Mouse (Mus musculus) intestine, embryonic 16.5 days (tissue): ENCODE measurements at regions not wholly inside any gene's neighbourhood (a gene's known extent, or its start where the extent isn't known, plus 50 kb on each side); places are given as distances from the start of the nearest gene placed in this dataset.
A peak's percentile ranks its signal among the peaks of the same experiment; 100 is the strongest.

Experiments
- ATAC-seq: fragments of 200-750 bp; cut with Nextera tagmentation; 2 replicates; pipeline ENCODE4 v1.8.0; 2017; ENCODE audit warnings: moderate TSS enrichment, moderate library complexity
- H3K27ac ChIP-seq: fragments of 300-500 bp; sonication (generic); 2 replicates; pipeline ENCODE4 v1.5.1; 2014; ENCODE audit warnings: mild to moderate bottlenecking, low read length
- H3K27me3 ChIP-seq: fragments of 300-500 bp; sonication (generic); replicated peaks from 2 replicates; pipeline ENCODE4 v1.6.1; 2014; ENCODE audit warnings: low read length, control low read depth, mixed read lengths; ENCODE audit not compliant: control insufficient read depth, insufficient read depth
- H3K36me3 ChIP-seq: fragments of 300-500 bp; sonication (generic); 2 replicates; pipeline ENCODE4 v1.6.1; 2014; ENCODE audit warnings: low read length, control low read depth; ENCODE audit not compliant: control insufficient read depth, insufficient read depth
- H3K4me1 ChIP-seq: fragments of 300-500 bp; sonication (generic); 2 replicates; pipeline ENCODE4 v1.6.1; 2014; ENCODE audit warnings: low read length, control low read depth, mixed read lengths; ENCODE audit not compliant: control insufficient read depth, insufficient read depth
- H3K4me2 ChIP-seq: fragments of 300-500 bp; sonication (generic); 2 replicates; pipeline ENCODE4 v1.6.1; 2014; ENCODE audit warnings: low read depth, low read length, control low read depth
- H3K4me3 ChIP-seq: fragments of 300-500 bp; sonication (generic); 2 replicates; pipeline ENCODE4 v1.5.1; 2014; ENCODE audit warnings: mild to moderate bottlenecking, low read length
- H3K9ac ChIP-seq: fragments of 300-500 bp; sonication (generic); 2 replicates; pipeline ENCODE4 v1.6.1; 2014; ENCODE audit warnings: low read depth, low read length
- H3K9me3 ChIP-seq: fragments of 300-500 bp; sonication (generic); 2 replicates; pipeline ENCODE4 v1.6.1; 2016; ENCODE audit warnings: low read length, control low read depth; ENCODE audit not compliant: control insufficient read depth
- WGBS: fragments of 180-500 bp; shearing (Covaris S2); extraction: QIAGEN DNeasy Blood & Tissue Kit; methylation state at CpG from one replicate; pipeline ENCODE4 v1.1.7; 2014; 5-methylcytosine and 5-hydroxymethylcytosine counted together

- 74% methylated on average over 5 of the region's 5 CpGs for WGBS
- Histone ChIP-seq H3K27ac (no peak overlapping the region), H3K4me2 (no peak overlapping the region), H3K4me1 (no peaks in the 10 kb centered on the region), H3K27me3 (no peaks in the 10 kb centered on the region), H3K4me3 (no peak overlapping the region), H3K9me3 (no peaks in the 10 kb centered on the region), H3K36me3 (no peaks in the 10 kb centered on the region), H3K9ac (no peak overlapping the region)
- no peak for ATAC-seq
Measured at GRCm38 (mm10) chr5:118476597-118476996, 83.9 kb upstream of the Med13l start.

DNA sequence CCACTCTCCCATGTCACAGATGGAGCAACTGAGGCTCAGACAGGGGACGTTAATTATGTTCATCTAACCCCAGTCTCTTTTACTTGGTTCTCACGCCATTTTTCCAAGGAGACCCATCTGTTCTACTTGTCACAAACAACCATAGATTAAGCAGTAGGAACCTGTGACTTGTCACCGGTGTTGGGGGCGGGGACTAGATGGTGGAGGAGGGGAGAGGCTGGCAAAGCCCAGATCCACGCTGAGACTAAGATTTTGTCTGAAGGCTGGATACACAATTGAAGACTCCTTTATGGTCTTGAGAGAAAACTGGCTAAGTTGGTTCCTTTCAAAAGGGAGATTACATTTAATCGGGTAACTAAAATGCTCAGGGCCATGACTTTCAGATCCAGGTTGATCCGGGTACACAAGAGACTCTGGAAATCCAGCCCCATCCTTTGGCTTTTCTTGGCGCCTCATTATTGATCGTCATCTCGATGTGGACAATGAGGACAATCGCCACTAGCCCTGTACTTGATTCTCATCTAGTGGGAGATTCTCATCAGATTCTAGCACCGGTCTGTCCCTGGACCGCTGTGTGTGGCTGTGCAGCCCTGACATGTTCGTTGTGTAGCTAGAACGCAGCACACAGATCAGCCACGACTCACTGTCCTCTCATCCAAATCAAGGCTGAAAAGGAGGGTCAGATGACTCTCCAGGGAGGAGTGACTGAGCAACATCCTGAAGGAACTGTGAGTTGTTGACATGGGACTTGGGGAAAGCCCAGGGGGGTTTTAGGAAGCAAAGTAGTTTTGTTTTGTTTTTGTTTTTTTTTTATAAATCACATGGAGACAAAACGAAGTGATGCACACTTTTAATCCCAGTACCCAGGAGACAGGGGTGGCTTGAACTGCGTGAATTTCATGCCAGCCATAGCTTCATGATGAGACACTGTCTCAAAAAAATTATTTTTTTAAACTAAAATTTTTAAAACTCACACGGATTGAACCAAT lies 83.1 kb upstream of the Med13l start:
- H3K36me3 ChIP-seq, result no peaks in the 10 kb centered on the region
- WGBS, result 55% methylated on average over 19 of the region's 19 CpGs
- H3K9me3 ChIP-seq, result no peaks in the 10 kb centered on the region
- no peaks in the 10 kb centered on the region for H3K4me1 ChIP-seq
- no peak for ATAC-seq
- H3K9ac ChIP-seq, result peak overlapping the region; percentile 53
- no peak overlapping the region for H3K27ac ChIP-seq
- H3K4me3 ChIP-seq, result no peak overlapping the region; the same call in 1 of the 2 replicates
- peak overlapping the region; percentile 52 for H3K4me2 ChIP-seq
- no peaks in the 10 kb centered on the region for H3K27me3 ChIP-seq

DNA sequence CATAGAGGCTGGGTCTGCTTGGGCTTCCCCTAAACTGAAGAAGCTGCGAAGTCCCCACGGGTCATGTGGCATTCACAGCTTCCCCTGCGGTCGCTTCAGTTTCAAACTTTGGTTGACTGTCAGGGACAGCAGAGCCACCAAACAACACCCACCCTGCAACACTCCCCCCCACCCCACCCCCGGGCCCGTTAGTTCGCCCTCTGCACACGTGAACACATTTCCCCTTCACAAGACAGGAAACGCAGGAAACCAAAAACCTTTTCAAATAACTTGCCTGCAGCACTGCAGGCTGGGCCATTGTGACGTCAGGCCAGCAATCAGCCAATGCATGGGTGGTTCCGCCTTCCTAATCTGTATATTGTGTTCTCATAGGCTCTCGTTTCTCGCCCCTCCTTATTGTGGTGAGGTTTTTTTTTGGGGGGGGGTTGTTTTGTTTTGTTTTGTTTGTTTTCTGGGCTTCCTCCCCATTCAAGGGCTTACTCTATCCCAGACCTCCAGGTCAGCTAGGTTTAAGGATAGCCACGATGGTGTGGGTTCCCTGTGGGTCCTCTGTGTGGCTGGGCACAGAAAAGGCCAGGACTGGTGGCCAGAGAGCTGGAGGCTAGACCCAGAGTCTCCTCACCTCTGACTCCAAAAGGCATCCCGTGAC lies 82.2 kb upstream of the Med13l start:
- no peaks in the 10 kb centered on the region for H3K9me3 ChIP-seq
- H3K27me3 ChIP-seq, result no peaks in the 10 kb centered on the region
- H3K4me3 ChIP-seq, result peak overlapping the region; percentile 13
- WGBS, result 17% methylated on average over 15 of the region's 15 CpGs
- H3K9ac ChIP-seq, result peak overlapping the region; percentile 53
- peak; percentile 72 for ATAC-seq
- peak overlapping the region; percentile 52 for H3K4me2 ChIP-seq
- no peak overlapping the region for H3K27ac ChIP-seq
- H3K36me3 ChIP-seq, result no peaks in the 10 kb centered on the region
- H3K4me1 ChIP-seq, result peaks cover 6% of the 10 kb centered on the region

GRCm38 (mm10) chr5:118480000-118480399 lies 80.5 kb upstream of the Med13l start:
- H3K27me3 ChIP-seq, result no peaks in the 10 kb centered on the region
- no peak overlapping the region for H3K4me3 ChIP-seq
- no peak overlapping the region for H3K4me2 ChIP-seq
- peaks cover 14% of the 10 kb centered on the region for H3K4me1 ChIP-seq
- 56% methylated on average over 5 of the region's 5 CpGs for WGBS
- peak; percentile 59 for ATAC-seq
- no peak overlapping the region for H3K27ac ChIP-seq
- no peaks in the 10 kb centered on the region for H3K36me3 ChIP-seq
- H3K9me3 ChIP-seq, result no peaks in the 10 kb centered on the region
- H3K9ac ChIP-seq, result no peak overlapping the region

- Histone ChIP-seq H3K36me3 (no peaks in the 10 kb centered on the region), H3K9me3 (no peaks in the 10 kb centered on the region), H3K9ac (no peak overlapping the region), H3K4me3 (no peak overlapping the region), H3K4me1 (peaks cover 14% of the 10 kb centered on the region), H3K27ac (no peak overlapping the region), H3K4me2 (no peak overlapping the region), H3K27me3 (no peaks in the 10 kb centered on the region)
- WGBS, result 73% methylated on average over 10 of the region's 10 CpGs
- ATAC-seq, result no peak
Measured at GRCm38 (mm10) chr5:118480965-118481793, 79.3 kb upstream of the Med13l start.

- H3K27ac ChIP-seq, result no peak overlapping the region
- no peak overlapping the region for H3K4me2 ChIP-seq
- no peak overlapping the region for H3K9ac ChIP-seq
- H3K4me1 ChIP-seq, result peaks cover 14% of the 10 kb centered on the region
- no peak for ATAC-seq
- H3K9me3 ChIP-seq, result no peaks in the 10 kb centered on the region
- no peaks in the 10 kb centered on the region for H3K27me3 ChIP-seq
- H3K36me3 ChIP-seq, result no peaks in the 10 kb centered on the region
- no peak overlapping the region for H3K4me3 ChIP-seq
Measured at GRCm38 (mm10) chr5:118481794-118482049, 78.8 kb upstream of the Med13l start.

DNA sequence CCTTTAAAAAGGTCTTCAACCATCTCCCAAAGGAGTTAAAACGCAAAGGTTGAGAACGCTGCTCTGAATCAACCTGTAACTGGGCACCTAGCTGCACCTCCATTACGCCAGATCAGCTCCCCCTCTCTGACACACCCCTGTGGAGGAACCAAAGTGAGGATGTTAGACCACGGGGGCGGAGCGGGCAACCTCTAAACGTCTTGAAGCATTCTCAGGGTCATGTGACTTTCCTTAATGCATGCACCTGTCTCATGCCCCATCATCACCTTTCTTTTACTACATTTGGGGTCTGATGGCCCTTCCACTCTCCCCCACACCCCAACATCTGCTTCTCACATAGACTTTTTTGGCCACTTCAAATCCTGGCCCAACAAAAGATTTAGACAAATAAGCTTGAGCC lies 77.9 kb upstream of the Med13l start:
- WGBS, result 53% methylated on average over 7 of the region's 7 CpGs
- Histone ChIP-seq H3K4me2 (no peak overlapping the region), H3K27me3 (no peaks in the 10 kb centered on the region), H3K36me3 (no peaks in the 10 kb centered on the region), H3K4me1 (peaks cover 14% of the 10 kb centered on the region), H3K27ac (no peak overlapping the region), H3K4me3 (no peak overlapping the region), H3K9ac (no peak overlapping the region), H3K9me3 (no peaks in the 10 kb centered on the region)
- no peak for ATAC-seq

- H3K4me2 ChIP-seq, result 0 out of 2 replicates have a peak overlapping the region, but pooled peaks have one; percentile 17
- H3K27ac ChIP-seq, result 0 out of 2 replicates have a peak overlapping the region, but pooled peaks have one; percentile 10
- no peak for ATAC-seq
Measured at GRCm38 (mm10) chr5:118483001-118483400, 77.5 kb upstream of the Med13l start.

GRCm38 (mm10) chr5:118483532-118483931 lies 76.9 kb upstream of the Med13l start:
- 0 out of 2 replicates have a peak overlapping the region, but pooled peaks have one; percentile 10 for H3K27ac ChIP-seq
- H3K9ac ChIP-seq, result no peak overlapping the region; the same call in 1 of the 2 replicates
- H3K4me1 ChIP-seq, result peaks cover 15% of the 10 kb centered on the region
- no peaks in the 10 kb centered on the region for H3K27me3 ChIP-seq
- WGBS, result 19% methylated on average over 8 of the region's 8 CpGs
- H3K4me3 ChIP-seq, result no peak overlapping the region
- 0 out of 2 replicates have a peak overlapping the region, but pooled peaks have one; percentile 17 for H3K4me2 ChIP-seq
- no peaks in the 10 kb centered on the region for H3K36me3 ChIP-seq
- H3K9me3 ChIP-seq, result no peaks in the 10 kb centered on the region
- peak; percentile 68 for ATAC-seq

More at GRCm38 (mm10) chr5:118483001-118483400, 77.5 kb upstream of the Med13l start:
- Histone ChIP-seq H3K9ac (no peak overlapping the region; the same call in 1 of the 2 replicates), H3K9me3 (no peaks in the 10 kb centered on the region), H3K27me3 (no peaks in the 10 kb centered on the region), H3K4me3 (no peak overlapping the region), H3K36me3 (no peaks in the 10 kb centered on the region), H3K4me1 (peaks cover 14% of the 10 kb centered on the region)
- WGBS, result 16% methylated on average over 7 of the region's 7 CpGs
